Mouse (Mus musculus) cerebellum, adult 9-10 months (tissue): ENCODE data around the gene Lin37.

Experiments
- DNase-seq: peaks from one replicate; pipeline ENCODE4 v3.0.0; 2022

Lin37 gene

DNA sequence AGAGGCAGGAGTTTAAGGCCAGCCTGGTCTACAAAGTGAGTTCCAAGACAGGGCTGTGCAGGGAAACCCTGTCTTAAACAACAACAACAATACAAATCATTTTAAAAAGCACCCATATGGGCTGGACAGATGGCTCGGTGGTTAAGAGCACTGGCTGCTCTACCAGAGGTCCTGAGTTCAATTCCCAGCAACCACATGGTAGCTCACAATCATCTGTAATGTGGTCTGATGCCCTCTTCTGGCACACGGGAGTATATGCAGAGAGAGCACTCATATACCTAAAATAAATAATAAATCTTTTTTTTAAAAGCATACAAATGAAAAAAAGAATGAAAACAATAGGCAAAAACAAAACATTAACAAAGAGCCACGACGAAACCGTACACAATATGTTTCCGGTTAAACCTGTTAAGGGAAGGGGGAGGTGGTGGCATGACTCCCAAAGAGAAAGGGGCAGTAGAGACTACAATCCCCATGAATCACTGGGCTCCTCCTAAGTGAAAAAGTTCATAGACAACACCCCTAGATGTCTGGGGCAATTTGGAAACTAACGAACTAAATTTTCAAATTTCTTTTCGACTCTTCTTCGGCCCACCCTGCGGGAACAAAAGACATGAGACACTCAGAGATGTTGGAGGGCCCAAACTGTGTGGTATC lies 8.1 kb downstream of the Lin37 start:
- no peak for DNase-seq

DNA sequence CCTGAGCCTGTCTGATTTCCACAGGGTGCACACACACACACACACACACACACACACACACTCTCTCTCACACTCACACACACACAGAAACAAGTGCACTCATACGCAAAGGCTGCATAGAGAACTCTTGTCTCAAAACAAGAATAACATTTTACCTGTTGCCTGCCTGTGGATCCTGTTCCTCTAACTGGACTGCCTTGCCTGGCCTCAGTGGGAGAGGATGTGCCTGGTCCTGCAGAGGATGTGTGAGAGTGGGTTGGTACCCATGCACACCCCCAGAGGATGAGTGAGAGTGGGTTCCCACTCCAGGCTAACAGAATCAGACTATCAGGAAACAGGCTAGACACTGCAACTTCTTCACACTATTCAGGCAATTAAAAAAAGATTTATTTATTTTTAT lies 9.0 kb downstream of the Lin37 start:
- DNase-seq: peak; percentile 53

DNA sequence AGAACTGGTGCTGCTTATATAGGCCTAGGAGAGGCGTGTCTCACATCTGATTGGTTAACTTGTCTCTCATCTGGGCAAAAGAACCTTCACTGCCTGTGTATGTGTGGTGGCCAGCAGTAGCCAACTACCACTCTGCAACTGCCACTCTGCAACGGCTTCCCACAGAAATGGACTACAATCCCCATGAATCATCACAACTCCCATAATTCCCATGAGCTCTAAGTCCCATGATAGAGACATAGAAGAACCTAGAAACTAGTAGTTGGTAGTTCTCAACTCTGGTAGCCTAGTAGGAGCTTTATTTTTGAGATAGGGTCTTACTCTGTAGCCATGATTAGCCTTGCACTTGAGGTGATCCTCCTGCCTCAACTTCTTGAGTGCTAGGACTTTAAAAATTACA lies 9.8 kb downstream of the Lin37 start:
- no peak for DNase-seq

DNA sequence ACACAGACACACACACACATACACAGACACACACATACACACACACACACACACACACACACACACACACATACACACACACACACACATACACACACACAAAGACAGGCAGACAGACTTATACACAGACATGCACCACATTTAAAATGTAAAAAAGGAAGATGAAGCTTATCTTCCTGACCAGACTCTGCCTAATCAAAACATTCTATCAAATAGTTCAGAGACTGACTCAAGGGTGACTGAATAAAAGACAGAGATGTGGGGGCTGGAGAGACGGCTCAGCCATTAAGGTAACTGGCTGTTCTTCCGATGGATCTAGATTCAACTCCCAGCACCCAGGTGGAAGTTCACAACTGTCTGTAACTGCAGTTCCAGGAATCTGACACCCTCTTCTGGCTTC lies 15.3 kb downstream of the Lin37 start:
- no peak for DNase-seq

DNA sequence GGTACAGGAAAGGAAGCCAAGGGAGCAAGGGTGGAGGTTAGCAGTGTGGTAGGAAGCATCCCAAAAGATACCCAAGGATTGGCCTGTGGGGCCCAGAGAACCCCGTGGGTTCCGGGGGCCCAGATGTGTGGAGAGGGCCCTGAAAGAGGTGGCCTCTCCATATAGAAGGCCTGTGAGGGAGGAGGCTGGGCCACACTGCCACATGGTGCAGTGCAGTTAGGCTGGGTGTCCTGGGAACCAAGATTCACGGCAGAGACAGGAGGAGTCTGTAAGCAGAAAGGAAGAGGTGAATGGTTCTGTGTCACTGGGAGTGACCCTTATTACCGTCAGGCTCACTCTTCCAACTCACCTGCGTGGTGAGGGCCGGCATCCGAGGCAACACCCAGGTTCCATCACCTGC lies 19.1 kb downstream of the Lin37 start:
- no peak for DNase-seq

DNA sequence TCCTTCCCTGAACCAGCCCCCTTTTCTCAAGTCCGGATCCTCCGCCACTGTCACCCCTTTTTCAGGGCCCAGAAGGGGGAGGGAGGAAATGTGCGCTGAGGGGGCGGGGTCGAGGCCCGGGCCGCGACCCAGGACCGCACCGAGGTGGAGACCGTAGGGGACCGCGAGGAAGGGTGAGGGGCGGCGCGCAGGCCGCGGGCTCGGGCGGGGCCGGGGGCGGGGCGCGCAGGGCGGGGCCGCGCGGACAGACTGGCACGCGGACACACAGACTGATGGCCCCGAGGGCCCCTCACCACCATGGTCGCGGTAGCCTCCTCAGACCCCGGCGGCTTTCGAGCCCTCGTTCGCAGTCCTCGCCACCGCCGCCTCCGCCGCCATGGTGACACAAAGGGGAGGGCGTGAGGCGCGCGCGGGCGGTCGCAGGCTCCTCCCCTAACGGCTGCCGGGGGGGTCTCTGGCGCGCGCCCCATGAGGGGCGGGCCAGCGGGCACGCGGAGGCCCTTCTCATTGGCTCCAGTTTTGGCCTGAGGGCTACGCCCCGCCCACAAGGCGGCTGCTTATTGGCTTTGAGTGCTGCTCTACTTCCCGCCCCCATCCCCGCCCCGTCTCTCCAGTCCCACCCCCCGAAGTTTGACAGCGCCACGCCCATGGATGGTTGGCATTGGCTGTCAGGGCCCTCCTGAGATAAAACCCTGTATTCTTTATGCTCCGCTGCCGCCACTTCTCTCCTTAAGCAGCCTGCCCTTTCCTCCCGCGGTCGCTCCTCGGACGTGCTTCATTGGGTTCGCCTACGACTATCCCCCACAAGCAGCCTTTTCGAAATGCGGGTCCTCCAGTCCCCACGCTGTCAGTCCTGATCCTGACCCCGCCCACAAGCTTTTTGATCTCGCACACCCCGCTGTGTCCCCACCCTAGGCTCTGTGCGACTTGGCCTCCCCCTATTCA lies 24.7 kb downstream of the Lin37 start, which contains the start of gene Arhgap33:
TSS of gene Arhgap33 (minus strand) at position 428 of the 945 bp plus-strand sequence.
- DNase-seq: peak; percentile 96

GRCm38 (mm10) chr7:30533941-30534632 lies 25.6 kb downstream of the Lin37 start:
- peak; percentile 58 for DNase-seq

DNA sequence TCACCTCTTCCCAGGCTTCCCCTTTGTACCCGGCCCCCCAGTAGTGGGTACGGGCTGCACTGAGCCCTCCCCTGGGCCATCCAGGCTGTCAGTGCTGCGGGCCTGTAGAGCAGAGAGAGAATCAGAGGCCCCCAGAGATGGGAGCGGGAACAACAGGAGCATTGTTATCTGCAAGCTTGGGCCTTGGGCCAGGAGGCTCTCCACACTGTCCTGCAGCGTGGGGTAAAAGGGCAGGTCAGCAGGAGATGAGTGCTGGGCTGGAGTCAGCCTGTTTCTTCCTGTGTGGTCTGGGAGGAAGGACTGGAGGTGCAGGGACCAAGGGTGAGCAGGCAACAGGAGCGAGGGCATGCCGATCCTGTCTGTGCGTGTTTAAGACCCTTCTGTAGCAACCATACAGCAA lies 26.7 kb downstream of the Lin37 start:
- no peak for DNase-seq

- DNase-seq: peak; percentile 6
These were observed 28.3 kb downstream of the Lin37 start for GRCm38 (mm10) chr7:30531291-30531815.

DNA sequence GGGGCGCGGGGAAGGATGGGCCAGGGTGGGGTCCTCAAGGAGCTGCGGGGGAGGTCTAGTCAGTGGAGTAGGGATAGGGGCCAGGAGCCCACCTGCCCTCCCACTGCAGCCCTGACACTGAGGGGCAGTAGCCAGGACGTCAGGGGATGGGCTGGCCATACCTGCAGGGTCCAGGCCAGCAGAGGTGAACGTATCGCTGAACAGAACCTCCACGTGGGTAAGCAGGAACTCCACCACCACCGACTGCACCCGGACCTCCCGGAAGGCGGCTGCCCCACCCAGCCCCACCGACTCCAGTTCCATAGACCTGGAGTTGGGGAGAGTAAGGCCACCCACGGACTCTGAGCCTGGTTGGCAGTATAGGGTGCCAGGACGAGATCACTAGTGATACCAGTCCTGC lies 32.7 kb downstream of the Lin37 start:
- DNase-seq: no peak

DNA sequence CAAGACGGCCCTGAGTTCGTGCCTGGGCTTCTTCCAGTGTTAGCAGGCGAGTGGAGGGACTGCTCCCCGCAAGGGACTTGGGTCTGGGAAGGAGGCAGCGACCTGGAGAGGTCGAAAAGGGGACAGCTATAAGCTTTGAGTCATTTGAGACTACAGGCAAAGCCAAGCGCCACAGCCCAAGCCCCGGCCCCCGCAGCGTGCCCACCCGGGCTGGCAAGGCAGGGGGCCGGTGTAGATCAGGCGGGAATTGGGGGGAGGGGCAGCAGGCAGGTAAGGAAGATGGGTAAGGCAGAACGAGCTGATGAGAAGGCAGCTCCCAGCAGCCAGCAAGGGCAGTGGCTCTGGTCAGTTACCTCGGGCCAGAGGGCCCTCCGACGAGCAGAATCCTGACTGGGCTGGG lies 33.2 kb downstream of the Lin37 start:
- peak; percentile 4 for DNase-seq

GRCm38 (mm10) chr7:30525954-30526353 lies 33.7 kb downstream of the Lin37 start:
- no peak for DNase-seq

DNA sequence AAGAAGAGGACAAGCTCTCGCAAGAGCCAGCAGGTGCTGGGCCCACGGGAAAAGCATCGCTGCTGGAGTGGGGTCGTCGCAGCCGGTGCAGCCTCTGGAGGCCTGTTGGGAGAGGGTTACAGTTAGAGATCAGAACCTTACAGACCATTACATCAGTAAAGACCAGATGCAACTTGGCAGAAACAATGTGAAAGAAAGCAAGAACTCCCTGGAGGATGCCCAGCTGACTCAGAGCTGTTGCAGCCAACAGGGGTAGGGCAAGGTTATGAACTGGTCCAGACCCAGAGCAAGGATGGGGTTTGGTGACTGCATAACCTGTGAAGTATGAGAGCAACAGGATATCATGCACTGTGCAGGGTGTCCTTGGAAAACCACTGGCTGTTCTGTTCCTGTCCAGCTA lies 35.2 kb downstream of the Lin37 start:
- no peak for DNase-seq

GRCm38 (mm10) chr7:30522871-30523270 lies 36.8 kb downstream of the Lin37 start:
- DNase-seq: no peak

DNA sequence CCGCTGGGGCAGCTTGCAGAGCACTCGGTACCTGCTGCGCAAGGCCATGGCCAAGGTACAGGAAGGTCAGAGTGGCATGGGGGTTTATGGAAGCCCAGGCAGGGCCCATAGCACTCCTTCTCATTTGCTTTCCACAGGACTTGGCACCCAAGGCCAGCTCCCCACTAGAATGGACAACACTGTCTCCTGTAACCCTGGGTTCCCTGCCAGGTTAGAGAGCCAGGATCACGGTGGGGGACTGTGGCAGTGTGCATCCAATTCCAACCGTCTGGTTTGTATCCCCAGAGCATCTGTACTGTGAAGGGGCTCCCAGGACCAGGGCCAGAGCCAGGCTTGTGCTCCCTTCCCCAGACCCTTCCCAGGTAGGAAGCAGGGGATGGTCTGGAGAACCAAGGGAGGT lies 38.8 kb downstream of the Lin37 start:
- peak; percentile 77 for DNase-seq

- DNase-seq: peak; percentile 44
These were observed 39.2 kb downstream of the Lin37 start for GRCm38 (mm10) chr7:30520396-30520795.

GRCm38 (mm10) chr7:30518325-30518724 lies 41.3 kb downstream of the Lin37 start:
- DNase-seq: no peak

- no peak for DNase-seq
These were observed 44.5 kb downstream of the Lin37 start for GRCm38 (mm10) chr7:30515003-30515760.

GRCm38 (mm10) chr7:30508061-30508460 lies 51.6 kb downstream of the Lin37 start:
- no peak for DNase-seq
